Mouse (Mus musculus) neutrophil, adult 65 days (primary cell): Measurements from ENCODE around the gene Zfp772. TPM values are rescaled to one million over a fixed set of nuclear protein-coding genes. Genes with fewer than 3 reads are reported as not detected.

Source experiments
- total RNA-seq: library from RNA; stranded (reverse); gene quantifications from 2 replicates; pipeline ENCODE4 v1.2.4, GENCODE M21; 2023

Zfp772 gene
- 1.1 and 1.3 TPM in 2 replicates for total RNA-seq

DNA sequence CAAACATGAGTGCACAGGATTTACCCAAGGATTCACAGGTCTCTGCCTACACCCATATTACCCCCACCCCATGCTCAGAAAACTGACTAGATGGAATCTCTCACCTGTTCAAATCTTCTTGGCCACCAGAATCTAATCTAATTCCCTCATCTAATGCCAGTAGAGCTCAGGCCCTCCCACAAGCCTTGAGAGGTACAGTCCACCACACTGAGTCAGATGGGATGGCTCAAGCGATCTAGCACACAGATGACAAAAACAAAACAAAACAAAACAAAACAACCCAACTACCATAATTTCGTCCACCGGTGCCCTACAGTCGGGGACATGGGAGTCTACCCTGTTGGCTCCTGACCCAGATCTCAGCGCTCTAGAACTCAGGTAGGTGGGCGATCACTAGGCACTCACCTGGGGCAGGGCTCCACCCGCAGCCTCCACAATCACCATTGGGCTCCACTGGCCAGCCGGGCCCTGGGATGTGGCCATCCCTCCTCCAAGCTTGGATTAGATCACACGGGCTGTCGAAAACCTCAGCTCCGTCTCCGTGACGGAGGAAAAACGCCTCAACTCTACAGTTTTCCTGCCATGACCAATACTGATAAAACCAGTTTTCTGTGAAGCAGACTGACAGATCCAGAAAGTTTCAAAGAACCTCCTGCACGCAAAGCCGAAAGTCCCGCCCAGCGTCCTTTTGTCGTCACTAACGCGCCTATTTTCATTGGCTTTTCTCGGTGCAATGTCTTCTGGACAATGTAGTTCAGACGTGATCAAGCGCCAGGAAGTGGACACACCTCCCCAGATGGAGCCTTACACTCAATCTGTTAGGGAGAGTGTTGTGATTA is at the start of gene Zfp772:
Gene Zfp772 (minus strand): TSS at position 686 of the 839 bp plus-strand sequence.

DNA sequence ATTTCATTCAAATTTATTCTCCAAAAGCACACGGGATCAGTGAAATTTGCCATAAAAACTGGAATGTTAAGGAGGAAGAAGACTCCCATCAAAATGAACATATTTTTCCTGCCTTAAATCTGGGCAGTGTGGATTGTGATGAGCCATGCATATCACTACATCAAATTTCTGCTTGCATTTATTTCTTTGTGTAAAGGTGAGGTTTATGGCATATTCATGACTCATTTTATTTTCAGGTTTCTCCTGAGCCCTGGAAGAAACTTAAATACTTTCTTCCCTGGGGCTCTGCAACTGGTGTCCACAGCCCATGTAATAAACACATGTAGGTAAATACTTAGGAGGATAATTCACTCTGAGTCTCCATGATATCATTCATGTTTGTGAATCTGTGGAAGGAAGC is 37.4 kb upstream of the Zfp772 start, which contains the start of gene Vmn2r29:
Gene Vmn2r29 (minus strand): TSS at position 101 of the 400 bp plus-strand sequence.

DNA sequence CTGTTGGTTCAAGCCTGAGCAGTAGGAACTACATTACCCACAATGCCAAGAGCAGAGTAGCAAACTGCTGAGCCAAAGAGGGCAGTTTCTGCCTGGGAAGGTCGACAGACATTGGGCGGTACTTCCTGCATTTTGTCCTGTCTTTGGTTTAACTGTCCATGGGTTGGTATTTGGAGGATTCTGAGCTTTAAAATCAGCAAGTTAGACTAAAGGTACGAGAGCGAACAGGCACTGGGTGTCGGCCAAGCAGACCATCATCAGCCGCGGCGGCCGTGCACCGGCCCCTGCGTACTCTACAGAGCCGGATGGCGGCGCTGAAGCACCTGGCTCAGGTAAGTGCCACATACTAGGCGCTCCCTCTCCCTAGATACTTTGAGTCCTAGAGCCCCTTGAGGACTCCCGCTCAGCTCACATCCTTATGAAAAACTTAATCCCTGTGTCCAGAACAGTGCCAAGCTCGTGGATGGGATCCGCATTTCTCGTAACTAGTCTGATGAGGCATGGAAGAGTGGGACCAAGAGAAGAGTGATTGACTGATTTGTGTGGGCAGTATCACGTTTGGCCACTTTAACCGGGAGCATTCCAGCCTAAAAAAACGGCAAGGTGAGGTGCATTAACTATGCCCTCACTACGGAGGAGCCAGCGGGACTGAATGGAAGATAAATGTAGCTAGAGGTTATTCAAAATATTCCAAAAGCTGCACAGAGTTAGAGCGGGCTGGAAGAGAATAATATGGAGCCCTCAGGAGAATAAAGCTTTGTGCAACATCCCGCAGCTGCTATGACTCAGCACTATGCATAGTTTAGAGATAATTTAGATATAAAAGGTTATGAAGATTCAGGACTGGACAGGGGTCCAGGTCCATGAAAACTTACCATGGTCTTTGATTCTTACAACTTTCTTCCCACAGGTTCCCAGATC is 38.3 kb downstream of the Zfp772 start, which contains the start of gene Zfp418:
Gene Zfp418 (plus strand): TSS at position 104 of the 921 bp plus-strand sequence.

Other genes starting within 250 kb of the Zfp772 start
- gene Aurkc, start 214.7 kb downstream of the Zfp772 start, total RNA-seq: not detected in 2 replicates
- 14.2 and 20.0 TPM in 2 replicates for gene Zfp954, start 88.5 kb downstream of the Zfp772 start, total RNA-seq
- gene Zfp773, start 73.2 kb downstream of the Zfp772 start, total RNA-seq: 1.1 and 2.0 TPM in 2 replicates
- gene Zfp418, start 38.7 kb downstream of the Zfp772 start, total RNA-seq: 0.27 TPM in 1 of 2 replicates, not detected in the other
- gene Vmn2r29, start 37.3 kb upstream of the Zfp772 start, total RNA-seq: not detected in 2 replicates
- 0.28 and 0.61 TPM in 2 replicates for gene Gm45844, start 68.3 kb upstream of the Zfp772 start, total RNA-seq
- gene Clcn4, start 90.9 kb upstream of the Zfp772 start, total RNA-seq: 20.6 and 21.4 TPM in 2 replicates
- not detected in 2 replicates for gene Vmn2r30, start 127.6 kb upstream of the Zfp772 start, total RNA-seq
- gene Gm45783, start 164.6 kb upstream of the Zfp772 start, total RNA-seq: not detected in 2 replicates
- not detected in 2 replicates for gene Vmn2r31, start 189.7 kb upstream of the Zfp772 start, total RNA-seq